Mouse (Mus musculus): ENCODE results near the gene Lrrc15.

- TF ChIP-seq CTCF (IDR thresholded peaks at IDR 0.05; ENCODE audit: low read depth, low read length) (no peak), GATA1 (IDR thresholded peaks at IDR 0.05; ENCODE audit: borderline replicate concordance, low read length) (no peak)
These were observed 12.1 kb upstream of the Lrrc15 start for GRCm38 (mm10) chr16:30295106-30295505.

All from G1E (cell line).